Mouse (Mus musculus) liver, postnatal 0 days (tissue): ENCODE data around the gene Scnn1g.

Experiments
- CTCF ChIP-seq: sonication (generic); IDR thresholded peaks from 2 replicates; pipeline ENCODE4 v1.5.1; 2016; ENCODE audit warnings: antibody characterized with exemption, low read depth
- EP300 ChIP-seq: IDR thresholded peaks from 2 replicates; pipeline ENCODE4 v1.6.1; 2016; ENCODE audit warnings: antibody characterized with exemption, low read depth, mild to moderate bottlenecking

DNA sequence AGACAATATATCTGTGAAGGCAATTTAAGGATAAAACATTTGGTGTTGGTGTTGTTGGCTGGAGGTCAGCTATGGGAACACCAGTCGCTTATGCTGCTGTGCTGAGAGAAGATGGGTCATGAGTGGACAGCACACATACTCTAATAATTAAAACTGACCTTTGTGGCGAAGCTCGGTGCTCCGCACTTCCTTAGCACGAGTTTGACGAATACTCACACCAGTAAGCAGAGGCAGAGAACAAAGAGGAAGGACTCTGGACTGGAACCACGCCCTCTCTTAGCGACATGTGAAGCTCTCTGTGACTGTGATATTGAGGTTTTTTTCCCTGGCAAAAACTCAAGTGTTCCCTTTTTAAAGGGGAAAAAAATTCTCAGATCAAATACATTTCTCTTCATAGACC lies 20.5 kb downstream of the Scnn1g start:
- TF ChIP-seq EP300 (no peak), CTCF (no peak)
